Mouse (Mus musculus) limb, embryonic 15.5 days (tissue): ENCODE measurements around the gene Olfr1325. TPM values are rescaled to one million over a fixed set of nuclear protein-coding genes. Genes with fewer than 3 reads are reported as not detected.
"Not testable (repeated sequence)": the region's sequence is repeated elsewhere in the genome, so short reads cannot be mapped to it uniquely, and the experiment has no call there.

Source experiments
- ATAC-seq: fragments of 200-750 bp; cut with Nextera tagmentation; 2 replicates; pipeline ENCODE4 v1.8.0; 2017; ENCODE audit warnings: low read depth, moderate TSS enrichment; ENCODE audit not compliant: insufficient number of reproducible peaks, low FRiP score, low TSS enrichment
- H3K27ac ChIP-seq: fragments of 300-500 bp; sonication (generic); 2 replicates; pipeline ENCODE4 v1.5.1; 2015; ENCODE audit warnings: moderate library complexity, mild to moderate bottlenecking, inconsistent platforms
- H3K27me3 ChIP-seq: fragments of 300-500 bp; sonication (generic); 2 replicates; pipeline ENCODE4 v1.6.1; 2015; ENCODE audit warnings: inconsistent platforms
- H3K36me3 ChIP-seq: fragments of 300-500 bp; sonication (generic); 2 replicates; pipeline ENCODE4 v1.6.1; 2015; ENCODE audit warnings: inconsistent platforms
- H3K4me1 ChIP-seq: fragments of 300-500 bp; sonication (generic); 2 replicates; pipeline ENCODE4 v1.6.1; 2015; ENCODE audit warnings: inconsistent platforms
- H3K4me2 ChIP-seq: fragments of 300-500 bp; sonication (generic); 2 replicates; pipeline ENCODE4 v1.6.1; 2015; ENCODE audit warnings: mild to moderate bottlenecking, inconsistent platforms
- H3K4me3 ChIP-seq: fragments of 300-500 bp; sonication (generic); 2 replicates; pipeline ENCODE4 v1.5.1; 2015; ENCODE audit warnings: mild to moderate bottlenecking, inconsistent platforms
- H3K9ac ChIP-seq: fragments of 300-500 bp; sonication (generic); 2 replicates; pipeline ENCODE4 v1.6.1; 2015; ENCODE audit warnings: inconsistent platforms
- H3K9me3 ChIP-seq: fragments of 300-500 bp; sonication (generic); 2 replicates; pipeline ENCODE4 v1.6.1; 2016; ENCODE audit warnings: inconsistent platforms
- WGBS: fragments of 180-500 bp; shearing (Covaris S2); methylation state at CpG from one replicate; pipeline ENCODE4 v1.1.7; 2015; 5-methylcytosine and 5-hydroxymethylcytosine counted together
- polyA plus RNA-seq: library from polyadenylated mRNA; unstranded; fragments of >200 nt; fragmentation: Nextera tagmentation; extraction: Ambion mirVana; gene quantifications from 2 replicates; pipeline ENCODE4 v1.2.1, GENCODE M21; 2015

Olfr1325 gene
- not detected in 2 replicates for polyA plus RNA-seq

- Histone ChIP-seq H3K4me1 (no peaks in the 10 kb centered on the region), H3K9me3 (no peaks in the 10 kb centered on the region), H3K4me2 (no peak within 1 kb of the TSS), H3K9ac (no peak within 1 kb of the TSS), H3K4me3 (no peak within 1 kb of the TSS), H3K27ac (no peak within 1 kb of the TSS), H3K36me3 (no peaks in the 10 kb centered on the region), H3K27me3 (no peaks in the 10 kb centered on the region)
- no peak for ATAC-seq
- WGBS: 84% methylated on average over 2 of the region's 2 CpGs
These were observed at the start of gene Olfr1325 for GRCm38 (mm10) chrX:74592379-74592778. TSS of gene Olfr1325 (plus strand) at chrX:74592679.

GRCm38 (mm10) chrX:74574788-74575187, 17.7 kb upstream of the Olfr1325 start, which contains the start of gene Olfr1326-ps1:
TSS of gene Olfr1326-ps1 (minus strand) at chrX:74574888.
- H3K4me2 ChIP-seq: no peak within 1 kb of the TSS
- no peaks in the 10 kb centered on the region for H3K9me3 ChIP-seq

GRCm38 (mm10) chrX:74645466-74646323, 53.2 kb downstream of the Olfr1325 start, which contains the start of gene Gm5640:
TSS of gene Gm5640 (minus strand) at chrX:74645635.
- not testable (repeated sequence) for ATAC-seq, H3K4me1 ChIP-seq, H3K4me3 ChIP-seq, H3K9ac ChIP-seq, H3K4me2 ChIP-seq, H3K27me3 ChIP-seq, H3K9me3 ChIP-seq, H3K27ac ChIP-seq, H3K36me3 ChIP-seq
- 55% methylated on average over 4 of the region's 5 CpGs for WGBS

More at GRCm38 (mm10) chrX:74574788-74575187, 17.7 kb upstream of the Olfr1325 start, which contains the start of gene Olfr1326-ps1:
- ATAC-seq: no peak
- Histone ChIP-seq H3K27ac (no peak within 1 kb of the TSS), H3K4me3 (no peak within 1 kb of the TSS), H3K9ac (no peak within 1 kb of the TSS), H3K27me3 (no peaks in the 10 kb centered on the region), H3K36me3 (no peaks in the 10 kb centered on the region), H3K4me1 (no peaks in the 10 kb centered on the region)

GRCm38 (mm10) chrX:74646393-74646792, 53.9 kb downstream of the Olfr1325 start:
- H3K4me3 ChIP-seq, H3K9me3 ChIP-seq, ATAC-seq, H3K9ac ChIP-seq, H3K27ac ChIP-seq, H3K27me3 ChIP-seq, H3K36me3 ChIP-seq, H3K4me1 ChIP-seq, H3K4me2 ChIP-seq: not testable (repeated sequence)
- WGBS: no CpG with 5 or more reads among the region's 1 CpGs

Other genes starting within 250 kb of the Olfr1325 start
- 89.8 and 90.3 TPM in 2 replicates for gene Lage3, start 239.1 kb upstream of the Olfr1325 start, polyA plus RNA-seq
- 72.6 and 75.4 TPM in 2 replicates for gene Ubl4a, start 219.5 kb upstream of the Olfr1325 start, polyA plus RNA-seq
- gene Slc10a3, start 219.3 kb upstream of the Olfr1325 start, polyA plus RNA-seq: 21.9 and 22.6 TPM in 2 replicates
- gene Fam3a, start 199.4 kb upstream of the Olfr1325 start, polyA plus RNA-seq: 43.8 and 47.4 TPM in 2 replicates
- 20.1 and 21.3 TPM in 2 replicates for gene Ikbkg, start 199.4 kb upstream of the Olfr1325 start, polyA plus RNA-seq
- gene G6pdx, start 163.5 kb upstream of the Olfr1325 start, polyA plus RNA-seq: 66.8 and 67.2 TPM in 2 replicates
- 1.1 and 2.2 TPM in 2 replicates for gene Gm6880, start 111.3 kb upstream of the Olfr1325 start, polyA plus RNA-seq
- not detected in 2 replicates for gene Olfr1326-ps1, start 17.8 kb upstream of the Olfr1325 start, polyA plus RNA-seq
- gene Gm5640, start 53.0 kb downstream of the Olfr1325 start, polyA plus RNA-seq: 0.09 and 0.19 TPM in 2 replicates
- not detected in 2 replicates for gene Gm6890, start 148.2 kb downstream of the Olfr1325 start, polyA plus RNA-seq
- gene Gm5936, start 244.5 kb downstream of the Olfr1325 start, polyA plus RNA-seq: not detected in 2 replicates